Mouse (Mus musculus) bone marrow macrophage, adult 2 months (primary cell): ENCODE data around the gene Ces2b.

Experiments used
- CTCF ChIP-seq: IDR thresholded peaks from 2 replicates; pipeline ENCODE4 v1.5.1; 2012; ENCODE audit warnings: low read depth, mild to moderate bottlenecking, low read length, moderate library complexity
- POLR2A ChIP-seq: IDR thresholded peaks from 2 replicates; pipeline ENCODE4 v1.6.1; 2012; ENCODE audit warnings: mild to moderate bottlenecking, low read depth, low read length, borderline replicate concordance

DNA sequence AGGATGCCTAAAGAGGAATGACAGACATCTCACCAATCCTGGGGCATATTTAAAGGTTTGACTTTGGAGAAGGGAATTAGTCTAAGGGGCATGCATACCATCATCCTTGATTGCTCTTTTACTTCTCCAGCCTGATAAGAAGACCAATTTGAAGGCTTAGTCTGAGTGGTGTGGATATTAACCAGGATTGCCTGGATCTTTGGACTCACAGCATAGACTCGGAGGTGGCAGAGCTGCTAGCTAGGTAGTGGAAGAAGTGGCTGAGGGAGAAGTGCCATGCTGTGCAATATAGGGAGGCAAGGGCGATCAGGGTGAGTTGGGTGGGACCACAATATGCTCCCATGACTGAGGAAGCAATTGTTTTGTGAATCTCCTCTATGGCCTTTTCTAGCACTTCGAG is 3.2 kb upstream of the Ces2b start:
- TF ChIP-seq POLR2A, result no peak
- no peak for TF ChIP-seq CTCF
